Mouse (Mus musculus): ENCODE measurements around the gene Maob. TPM values are rescaled to one million over a fixed set of nuclear protein-coding genes. Genes with fewer than 3 reads are reported as not detected.

The Maob gene
- total and polyA plus RNA-seq, 3 experiments: not detected

DNA sequence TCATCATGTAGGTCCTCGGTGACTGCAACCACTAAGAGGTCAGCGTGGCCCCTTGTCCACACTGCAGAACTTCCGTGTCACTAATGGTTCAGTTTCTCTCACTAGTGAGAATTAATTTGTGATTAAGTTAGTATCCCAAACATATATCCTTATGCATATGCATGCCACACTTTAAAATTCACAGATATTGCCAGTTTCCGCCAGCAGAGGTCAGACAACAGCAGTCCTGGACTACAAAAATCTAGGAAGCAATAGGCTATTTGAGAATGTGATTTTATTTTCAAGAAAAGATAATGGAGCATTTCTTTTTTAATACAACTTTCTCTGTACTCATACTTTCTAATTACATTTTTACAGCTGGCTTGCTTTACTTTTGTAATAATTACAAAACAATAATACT, 51.0 kb downstream of the Maob start:
- TF ChIP-seq KAT2A (IDR thresholded peaks at IDR 0.05; ENCODE audit: insufficient replicate concordance, low read length): no peak
- no peak for TF ChIP-seq ELF1 (IDR thresholded peaks at IDR 0.05; ENCODE audit: low read depth, low read length)
- no peak for TF ChIP-seq POLR2AphosphoS2 (IDR thresholded peaks at IDR 0.05; ENCODE audit: low read depth, low read length)
- no peak for TF ChIP-seq ZC3H11A (IDR thresholded peaks at IDR 0.05; ENCODE audit: low read depth, low read length)
- no peak for TF ChIP-seq MXI1 (IDR thresholded peaks at IDR 0.05; ENCODE audit: low read depth, low read length)
- no peak for TF ChIP-seq USF2 (conservative IDR thresholded peaks at IDR 0.05; ENCODE audit: low read depth, low read length)
- TF ChIP-seq POLR2A (IDR thresholded peaks at IDR 0.05; ENCODE audit: low read depth, low read length): no peak
- no peak for TF ChIP-seq CHD2 (IDR thresholded peaks at IDR 0.05; ENCODE audit: low read length)
- no peak for TF ChIP-seq JUN (IDR thresholded peaks at IDR 0.05; ENCODE audit: insufficient read depth, low read depth, low read length)
- no peak for TF ChIP-seq ETS1 (conservative IDR thresholded peaks at IDR 0.05; ENCODE audit: low read depth, low read length)
- TF ChIP-seq ZKSCAN1 (IDR thresholded peaks at IDR 0.05; ENCODE audit: borderline replicate concordance, low read depth, low read length): no peak
- no peak for TF ChIP-seq MAZ (IDR thresholded peaks at IDR 0.05; ENCODE audit: low read depth, low read length)
- no peak for TF ChIP-seq E2F4 (IDR thresholded peaks at IDR 0.05; ENCODE audit: insufficient replicate concordance, low read depth, low read length)
- no peak for TF ChIP-seq HCFC1 (IDR thresholded peaks at IDR 0.05; ENCODE audit: low read depth, low read length)
- TF ChIP-seq USF1 (IDR thresholded peaks at IDR 0.05; ENCODE audit: low read depth, low read length): no peak
- TF ChIP-seq EP300 (IDR thresholded peaks at IDR 0.05; ENCODE audit: low read length): no peak
- TF ChIP-seq CHD1 (IDR thresholded peaks at IDR 0.05; ENCODE audit: low read depth, low read length): no peak

DNA sequence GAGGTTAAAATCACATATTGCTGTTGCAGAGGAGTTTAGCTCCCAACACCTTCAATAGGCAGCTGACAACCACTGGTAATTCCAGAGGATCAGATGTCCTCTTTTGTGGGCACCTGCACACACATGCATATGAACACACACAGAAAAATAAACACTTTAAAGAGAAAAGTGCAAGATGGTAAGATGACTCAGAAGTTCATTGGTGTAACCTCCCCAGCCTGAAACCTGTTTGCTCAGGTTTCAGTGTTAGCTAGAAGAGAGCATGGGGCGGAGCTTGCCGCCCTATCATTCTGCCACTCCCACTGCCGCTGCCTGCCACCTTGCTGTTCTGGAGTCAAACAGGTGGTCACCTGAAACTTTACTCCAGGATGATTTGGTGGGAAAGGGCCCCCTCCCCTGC, 55.7 kb downstream of the Maob start:
- no peak for TF ChIP-seq JUND (conservative IDR thresholded peaks at IDR 0.05; ENCODE audit: low read depth, low read length)
- no peak for TF ChIP-seq KAT2A (IDR thresholded peaks at IDR 0.05; ENCODE audit: insufficient replicate concordance, low read length)
- no peak for TF ChIP-seq MEF2A (IDR thresholded peaks at IDR 0.05; ENCODE audit: borderline replicate concordance, low read depth, low read length)
- no peak for TF ChIP-seq E2F4 (IDR thresholded peaks at IDR 0.05; ENCODE audit: insufficient replicate concordance, low read depth, low read length)
- no peak for TF ChIP-seq POLR2AphosphoS2 (IDR thresholded peaks at IDR 0.05; ENCODE audit: low read depth, low read length)
- TF ChIP-seq PAX5 (IDR thresholded peaks at IDR 0.05; ENCODE audit: low read length): no peak
- TF ChIP-seq BHLHE40 (IDR thresholded peaks at IDR 0.05; ENCODE audit: low read depth, low read length): no peak
- TF ChIP-seq EP300 (IDR thresholded peaks at IDR 0.05; ENCODE audit: low read length): no peak
- no peak for TF ChIP-seq TCF12 (IDR thresholded peaks at IDR 0.05; ENCODE audit: low read depth, low read length)
- no peak for TF ChIP-seq MYC (IDR thresholded peaks at IDR 0.05; ENCODE audit: low read depth, low read length)
- no peak for TF ChIP-seq TBP (conservative IDR thresholded peaks at IDR 0.05; ENCODE audit: low read depth, low read length)
- no peak for TF ChIP-seq CTCF (conservative IDR thresholded peaks at IDR 0.05 in 1 of 2, IDR thresholded peaks at IDR 0.05 in 1 of 2; ENCODE audit: low read depth in 2 of 2, low read length in 2 of 2)
- no peak for TF ChIP-seq USF2 (conservative IDR thresholded peaks at IDR 0.05; ENCODE audit: low read depth, low read length)
- no peak for TF ChIP-seq MXI1 (IDR thresholded peaks at IDR 0.05; ENCODE audit: low read depth, low read length)
- Histone ChIP-seq H3K27me3 (replicated peaks) (no peaks in the 10 kb centered on the region), H3K4me3 (replicated peaks in 1 of 3; ENCODE audit: low read depth in 2 of 3, low read length in 2 of 3, poor library complexity in 1 of 3) (no peak overlapping the region), H3K4me2 (ENCODE audit: insufficient read depth, low read depth, poor library complexity, severe bottlenecking) (no peak overlapping the region), H3K4me1 (ENCODE audit: control insufficient read depth in 1 of 2, insufficient read depth in 2 of 2) (no peaks in the 10 kb centered on the region), H3K36me3 (replicated peaks in 1 of 2; ENCODE audit: control insufficient read depth in 1 of 2, insufficient read depth in 1 of 2, low read length in 1 of 2) (no peaks in the 10 kb centered on the region), H3K79me2 (replicated peaks; ENCODE audit: control insufficient read depth, extremely low read depth, insufficient read depth, poor library complexity, severe bottlenecking) (no peaks in the 10 kb centered on the region), H3K9ac (ENCODE audit: insufficient read depth, low read depth) (no peak overlapping the region), H3K27ac (ENCODE audit: insufficient read depth, low read depth) (no peak overlapping the region), H3K9me3 (replicated peaks; ENCODE audit: low read length) (no peaks in the 10 kb centered on the region)
- DNase-seq (ENCODE audit: extremely low read depth): no peak
- in situ Hi-C loops (cut with MboI; ENCODE audit: low pct_ligation_motif_present, low pct_unique_long_range_greater_than_20kb, low sequenced_read_pairs) (no loop called here), dilution Hi-C loops (cut with MboI; ENCODE audit: extremely low pct_ligation_motif_present, extremely low pct_unique_long_range_greater_than_20kb, low sequenced_read_pairs) (no loop called here)

More for the DNA sequence above, 51.0 kb downstream of the Maob start:
- in situ Hi-C loops (cut with MboI; ENCODE audit: low pct_ligation_motif_present, low pct_unique_long_range_greater_than_20kb, low sequenced_read_pairs) (no loop called here), dilution Hi-C loops (cut with MboI; ENCODE audit: extremely low pct_ligation_motif_present, extremely low pct_unique_long_range_greater_than_20kb, low sequenced_read_pairs) (no loop called here)
- no peak overlapping the region for H3K4me2 ChIP-seq (ENCODE audit: insufficient read depth, low read depth, poor library complexity, severe bottlenecking)
- H3K4me3 ChIP-seq (replicated peaks in 1 of 3; ENCODE audit: low read depth in 2 of 3, low read length in 2 of 3, poor library complexity in 1 of 3): no peak overlapping the region
- H3K4me1 ChIP-seq (ENCODE audit: control insufficient read depth in 1 of 2, insufficient read depth in 2 of 2): no peaks in the 10 kb centered on the region
- H3K79me2 ChIP-seq (replicated peaks; ENCODE audit: control insufficient read depth, extremely low read depth, insufficient read depth, poor library complexity, severe bottlenecking): no peaks in the 10 kb centered on the region
- no peak overlapping the region for H3K9ac ChIP-seq (ENCODE audit: insufficient read depth, low read depth)
- no peaks in the 10 kb centered on the region for H3K9me3 ChIP-seq (replicated peaks; ENCODE audit: low read length)
- no peaks in the 10 kb centered on the region for H3K36me3 ChIP-seq (replicated peaks in 1 of 2; ENCODE audit: control insufficient read depth in 1 of 2, insufficient read depth in 1 of 2, low read length in 1 of 2)
- DNase-seq (ENCODE audit: extremely low read depth): no peak
- no peak overlapping the region for H3K27ac ChIP-seq (ENCODE audit: insufficient read depth, low read depth)
- no peaks in the 10 kb centered on the region for H3K27me3 ChIP-seq (replicated peaks)

Measured in CH12.LX (cell line).